Mouse (Mus musculus) ovary, postnatal 10 days (tissue): Measurements from ENCODE around the gene Dnajc17.

Source experiments
- DNase-seq: peaks from one replicate; pipeline ENCODE4 v3.0.0; 2022; ENCODE audit warnings: low spot score

Dnajc17 gene

DNA sequence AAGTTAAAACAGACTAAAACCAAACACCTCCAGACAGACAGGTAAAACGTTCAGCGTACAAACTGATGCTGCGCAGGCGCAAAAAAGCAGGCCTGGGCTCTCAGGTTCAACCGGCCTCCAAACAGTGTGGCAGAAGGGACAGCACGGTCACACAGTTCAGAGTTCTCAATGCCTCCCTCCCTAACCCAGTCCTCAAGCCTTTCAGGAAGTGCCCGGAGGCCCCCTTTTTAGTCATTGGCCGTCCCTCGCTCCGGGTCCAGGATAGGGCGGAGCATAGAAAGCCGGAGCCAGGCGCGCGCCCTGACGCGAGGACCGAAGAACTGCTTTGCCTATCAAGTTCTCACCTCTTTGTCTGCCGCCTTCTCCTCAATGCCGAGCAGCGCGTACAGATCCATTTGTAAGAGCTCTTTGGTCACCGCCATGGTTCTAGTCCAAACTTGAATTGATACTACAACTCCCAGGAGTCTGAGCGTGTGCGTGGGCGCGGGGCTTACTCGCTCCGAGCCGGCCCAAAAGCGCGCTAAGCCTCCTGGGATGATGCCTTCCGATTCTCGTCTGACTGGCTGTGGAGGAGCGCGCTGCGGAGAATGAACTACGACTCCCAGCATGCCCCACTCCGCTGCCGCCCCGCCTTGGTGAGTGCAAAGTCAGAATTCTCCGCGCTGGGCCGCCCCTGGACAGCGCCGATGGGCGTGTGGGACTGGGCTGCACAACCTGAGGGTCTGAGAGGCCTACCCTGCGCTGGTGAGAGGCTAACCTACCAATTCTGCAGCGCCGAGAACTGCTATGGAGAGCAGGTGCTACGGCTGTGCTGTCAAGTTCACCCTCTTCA is at the start of gene Dnajc17, which contains the start of gene Zfyve19:
Dnajc17 (minus strand) TSS at position 452 of the 832 bp plus-strand sequence.
Zfyve19 (plus strand) TSS at position 274 of the 832 bp plus-strand sequence.
- DNase-seq = peak; percentile 75

DNA sequence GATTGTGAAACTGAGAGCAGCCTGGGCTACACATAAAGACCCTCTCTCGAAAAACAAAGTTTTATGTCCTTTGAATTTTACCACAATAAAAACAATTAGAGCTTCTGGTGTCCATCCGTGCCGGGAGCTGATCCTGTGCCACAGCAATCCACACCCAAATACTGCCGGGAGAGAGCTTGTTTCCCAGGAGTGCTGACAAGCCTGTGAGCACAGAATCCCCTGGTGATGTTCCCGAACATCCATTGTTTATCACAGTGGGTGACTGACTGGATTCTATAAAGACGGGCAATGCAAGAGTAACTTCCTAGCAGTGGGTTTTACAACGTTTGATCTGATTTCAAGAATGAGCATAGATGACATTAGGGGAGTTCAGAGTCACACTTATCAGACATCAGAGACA is 46.4 kb upstream of the Dnajc17 start:
- no peak for DNase-seq

DNA sequence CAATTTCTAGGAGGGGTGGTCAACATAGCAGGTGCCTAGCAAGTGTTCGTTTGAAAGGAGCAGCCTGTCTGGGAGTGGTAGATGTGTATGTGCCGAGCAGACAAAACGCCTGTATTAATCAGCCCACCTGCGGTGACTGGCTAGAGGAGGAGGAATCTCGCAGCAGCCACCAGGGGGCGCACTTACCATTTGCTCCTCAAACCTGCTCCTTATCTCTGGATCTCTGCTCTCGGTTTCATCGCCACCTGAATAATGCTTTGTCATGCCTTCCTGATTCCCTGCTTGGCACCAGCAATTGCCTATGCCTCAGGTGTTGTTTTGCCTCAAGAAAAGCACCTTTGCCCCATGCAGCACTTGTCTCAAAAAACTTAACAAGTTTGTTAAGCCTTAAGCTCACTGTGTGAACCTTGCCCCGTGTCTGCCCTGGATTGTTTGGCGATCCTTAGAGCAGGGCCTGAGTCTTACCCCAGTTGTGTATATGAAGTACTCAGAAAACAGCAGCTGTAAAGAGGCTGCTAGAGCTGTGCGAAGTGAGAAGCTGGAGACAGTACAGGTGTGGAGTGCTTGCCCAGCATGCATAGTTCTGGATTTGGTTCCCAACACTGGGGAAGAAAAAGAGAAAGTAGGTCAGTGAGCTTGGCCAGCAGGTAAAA is 42.4 kb upstream of the Dnajc17 start:
- DNase-seq = peak; percentile 63

DNA sequence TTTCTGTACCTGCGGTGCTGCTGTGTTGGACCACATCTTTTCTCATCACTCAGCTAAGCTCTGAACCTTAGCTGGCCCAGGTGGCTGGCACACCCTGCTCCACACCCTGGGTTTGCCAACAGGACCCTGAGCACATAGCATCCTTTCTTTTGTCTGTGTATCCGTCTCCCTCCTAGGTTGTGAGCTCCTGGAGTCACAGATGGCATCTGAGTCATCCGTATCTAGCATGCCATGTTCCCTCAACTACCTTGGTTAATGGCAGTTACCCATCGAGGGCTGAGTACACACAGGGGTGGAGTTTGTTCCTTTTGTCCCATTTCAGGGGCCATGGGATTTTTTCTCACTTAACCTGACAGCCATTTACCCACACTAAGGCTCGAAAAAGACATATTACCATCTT is 41.8 kb upstream of the Dnajc17 start:
- DNase-seq = no peak

DNA sequence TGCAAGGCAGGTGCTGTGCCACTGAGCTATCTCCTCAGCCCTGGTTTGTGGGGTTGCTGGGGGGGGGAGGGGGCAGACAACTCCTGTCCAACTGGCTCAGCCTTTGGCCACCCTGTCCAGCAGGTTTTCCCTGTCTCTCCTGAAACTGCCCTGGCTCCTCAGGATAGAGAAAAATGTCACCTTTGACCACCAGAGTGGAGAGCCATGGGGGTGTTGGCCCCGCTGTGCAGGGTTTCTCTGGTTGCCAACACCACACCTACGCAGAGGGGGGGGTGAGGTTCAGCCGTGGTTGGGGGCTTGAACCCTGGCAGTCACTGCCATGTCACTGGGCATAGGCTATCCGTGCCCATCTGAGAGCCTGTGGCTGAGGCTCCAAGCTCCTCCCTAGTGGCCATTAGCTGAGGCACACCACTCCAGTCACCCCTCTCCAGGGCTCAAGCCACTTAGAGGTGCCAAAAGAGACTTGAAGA is 41.0 kb upstream of the Dnajc17 start:
- no peak for DNase-seq

DNA sequence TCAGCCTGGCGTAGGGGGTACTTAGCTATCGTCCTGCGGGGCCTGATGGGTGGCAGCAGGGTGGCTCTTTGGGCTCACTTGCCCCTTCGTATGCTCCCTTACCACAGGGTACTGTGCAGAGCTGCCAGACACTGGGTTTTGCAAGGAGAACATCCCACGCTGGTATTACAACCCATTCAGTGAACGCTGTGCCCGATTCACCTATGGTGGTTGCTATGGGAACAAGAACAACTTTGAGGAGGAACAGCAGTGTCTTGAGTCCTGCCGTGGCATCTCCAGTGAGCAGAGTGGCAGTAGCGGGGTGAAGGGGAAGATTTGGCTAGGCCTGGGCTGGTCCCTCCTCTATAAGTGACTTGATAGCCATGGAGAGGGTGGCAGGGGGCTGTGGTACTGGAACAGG is 39.3 kb upstream of the Dnajc17 start:
- no peak for DNase-seq

DNA sequence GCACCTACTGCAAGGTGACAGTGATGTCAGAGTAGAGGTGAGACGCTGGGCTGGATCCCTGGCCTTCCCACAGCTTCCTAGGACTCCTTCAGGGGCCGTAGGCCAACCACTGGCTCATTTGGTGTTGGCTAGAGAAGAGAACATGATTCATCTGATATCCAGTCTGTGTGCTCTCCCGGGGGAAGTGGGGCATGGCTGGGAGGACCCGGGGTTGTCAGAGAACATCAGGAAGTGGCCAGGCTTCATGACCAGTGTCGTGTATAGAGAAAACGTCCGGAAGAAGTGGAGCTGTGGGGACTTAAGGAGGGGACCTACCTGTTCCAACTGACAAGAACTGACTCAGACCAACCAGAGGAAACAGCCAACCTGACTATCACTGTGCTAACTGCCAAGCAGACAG is 36.7 kb upstream of the Dnajc17 start:
- DNase-seq = no peak

DNA sequence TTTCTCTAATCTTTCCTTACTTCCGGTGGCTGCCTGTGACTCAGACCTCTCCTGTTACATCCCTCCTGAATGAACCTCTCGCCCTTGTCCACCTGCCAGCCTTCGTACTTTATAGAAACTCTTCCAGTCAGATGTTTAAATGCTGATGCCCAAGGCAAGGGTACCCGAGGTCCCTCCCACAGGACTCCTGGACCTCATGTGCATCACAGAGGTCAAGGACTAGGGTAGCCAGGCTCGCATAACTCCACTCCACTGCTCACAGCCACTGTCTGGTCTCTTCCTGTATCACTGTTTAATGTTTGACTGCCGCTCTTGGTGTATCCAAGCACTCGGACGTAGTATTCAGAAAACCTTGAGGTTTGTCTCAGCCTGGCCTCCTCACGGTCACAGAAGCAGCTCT is 34.0 kb upstream of the Dnajc17 start:
- no peak for DNase-seq

DNA sequence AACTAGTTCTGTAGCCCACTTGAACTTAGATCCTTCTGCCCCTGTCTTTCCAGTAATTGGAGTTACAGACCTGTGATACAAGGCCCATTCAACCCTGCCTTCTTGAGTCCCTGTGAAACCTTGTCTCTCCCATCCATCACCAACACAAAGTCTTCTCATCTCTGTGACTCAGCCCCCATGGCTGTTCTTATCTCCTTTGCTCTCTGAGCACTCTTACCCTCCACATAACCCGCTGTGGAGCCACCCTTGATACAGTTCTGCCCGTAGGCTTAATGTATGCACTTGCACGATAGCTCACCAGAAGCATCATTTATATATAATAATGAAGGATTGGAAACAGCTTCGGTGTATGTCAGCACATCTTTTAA is 32.2 kb upstream of the Dnajc17 start:
- no peak for DNase-seq

DNA sequence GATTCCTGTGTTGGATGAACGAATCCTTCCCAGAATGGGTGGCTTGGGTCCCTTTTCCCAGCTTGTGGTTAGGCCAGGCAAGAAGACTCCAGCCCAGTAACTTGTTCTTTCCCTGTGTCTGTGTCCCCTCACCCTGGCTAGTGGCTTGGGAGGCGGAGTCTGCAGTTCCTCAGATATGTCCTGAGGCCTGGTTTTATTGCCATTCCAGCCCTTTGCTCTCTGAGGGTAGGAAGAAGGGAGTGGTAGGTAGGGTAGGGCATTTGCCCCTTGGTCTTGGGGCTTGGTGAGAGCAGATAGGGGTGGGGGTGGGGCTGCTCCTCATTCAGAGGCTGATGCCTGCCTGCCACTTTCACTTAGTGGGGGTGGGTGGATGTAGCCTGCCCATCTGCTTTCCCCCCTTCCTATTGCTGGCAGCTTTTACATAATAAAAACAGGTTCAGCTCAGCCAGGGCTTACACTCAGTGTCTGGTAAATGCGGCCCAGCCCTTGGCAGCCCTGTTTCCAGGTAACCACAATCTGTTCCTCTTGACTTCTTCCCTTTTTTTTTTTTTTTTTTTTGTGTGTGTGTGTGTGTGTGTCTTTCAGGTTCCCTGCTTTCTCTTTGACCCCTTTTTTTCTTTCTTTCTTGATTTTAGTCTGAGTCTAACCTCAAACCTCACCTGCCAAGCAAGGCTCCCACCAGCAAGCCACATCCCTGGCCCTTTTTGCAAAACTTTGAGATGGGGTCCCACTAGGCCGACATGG is 31.7 kb upstream of the Dnajc17 start:
- no peak for DNase-seq

DNA sequence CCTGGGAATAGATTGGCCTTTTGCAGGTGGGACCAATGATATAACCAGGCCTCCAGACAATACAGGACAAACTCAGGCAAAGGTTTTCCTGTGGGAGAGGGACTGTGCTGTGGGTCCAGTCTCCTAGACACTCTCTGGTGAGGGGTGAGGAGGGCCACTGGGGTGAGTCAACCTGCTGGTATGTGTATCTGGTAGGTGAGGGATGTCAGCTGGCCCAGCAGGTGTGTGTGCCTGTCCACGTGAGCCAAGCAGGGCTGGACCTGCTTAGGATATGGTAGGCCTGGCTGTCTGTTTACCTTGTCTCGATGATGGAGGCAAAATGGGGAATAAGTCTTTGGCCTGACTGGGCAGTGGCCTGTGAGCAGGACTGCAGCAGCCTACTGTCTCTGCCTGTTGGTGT is 30.1 kb upstream of the Dnajc17 start:
- no peak for DNase-seq

DNA sequence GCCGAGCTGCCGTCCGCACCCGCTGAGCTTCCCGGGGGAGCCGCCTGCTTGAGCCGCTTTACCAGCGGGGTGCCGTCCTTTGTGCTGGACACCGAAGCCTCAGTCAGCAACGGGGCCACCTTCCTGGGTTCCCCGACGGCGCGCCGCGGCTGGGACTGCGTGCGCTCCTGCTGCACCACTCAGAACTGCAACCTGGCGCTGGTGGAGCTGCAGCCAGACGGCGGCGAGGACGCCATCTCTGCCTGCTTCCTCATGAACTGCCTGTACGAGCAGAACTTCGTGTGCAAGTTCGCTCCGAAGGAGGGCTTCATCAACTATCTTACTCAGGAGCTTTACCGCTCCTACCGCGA is 29.3 kb upstream of the Dnajc17 start:
- DNase-seq = no peak

DNA sequence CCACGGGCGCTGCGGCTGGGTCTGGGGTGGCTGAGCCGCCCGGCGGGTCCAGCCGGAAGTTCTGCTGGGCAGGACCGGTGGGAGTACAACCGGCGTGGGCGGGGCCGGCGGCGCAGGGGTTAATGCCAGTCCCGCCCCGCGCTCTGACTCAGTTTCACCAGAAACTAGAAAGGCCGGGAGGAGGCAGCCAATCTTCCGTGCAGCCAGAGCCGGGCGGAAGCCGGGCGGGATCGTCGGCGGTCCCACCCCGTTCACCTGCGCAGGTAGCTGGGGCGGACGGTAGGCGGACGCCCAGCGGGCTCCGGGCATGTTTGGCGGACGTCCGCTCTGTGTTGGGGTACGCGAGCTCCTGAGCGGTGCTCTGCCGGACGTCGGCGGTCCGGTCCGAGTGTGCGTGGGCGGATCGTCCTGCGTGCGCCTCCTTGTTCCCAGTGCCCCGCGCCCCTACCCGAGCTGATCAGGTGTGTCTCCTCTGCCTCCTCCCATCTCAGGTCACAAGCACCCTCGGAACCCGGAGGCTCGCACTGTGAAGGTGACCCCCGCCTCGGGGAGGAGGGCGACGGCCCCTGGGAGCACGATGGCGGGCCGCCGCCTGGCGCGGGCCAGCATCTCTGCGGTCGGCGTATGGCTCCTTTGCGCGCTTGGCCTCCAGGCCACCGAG is 28.7 kb upstream of the Dnajc17 start, which contains the start of gene Spint1:
Spint1 (plus strand) TSS at position 153 of the 661 bp plus-strand sequence.
- no peak for DNase-seq

DNA sequence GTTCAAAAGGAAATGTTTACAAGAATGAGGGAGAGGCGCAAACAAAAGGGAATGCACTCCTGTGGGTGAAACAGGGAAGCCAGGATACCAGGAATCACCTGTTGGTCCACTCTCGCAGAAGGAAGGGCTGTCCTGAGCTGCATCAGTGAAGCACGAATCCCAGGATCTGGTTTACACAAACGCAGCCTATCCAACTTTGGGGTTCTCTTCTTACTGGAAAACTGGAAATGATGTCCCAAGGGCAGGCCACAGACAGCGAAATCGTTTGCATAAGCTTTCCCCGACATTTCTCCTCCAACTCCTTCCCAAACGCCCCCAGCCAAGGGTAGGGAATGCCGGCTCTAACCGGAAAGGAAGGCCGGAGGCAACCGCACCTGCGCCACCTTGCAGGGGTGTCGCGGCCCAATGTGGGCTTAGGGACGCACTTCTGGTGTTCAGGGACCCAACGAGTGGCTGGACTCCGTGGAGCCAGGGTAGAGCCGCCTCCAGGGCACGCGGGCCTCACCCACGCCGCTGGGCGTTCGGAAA is 28.2 kb upstream of the Dnajc17 start:
- no peak for DNase-seq

DNA sequence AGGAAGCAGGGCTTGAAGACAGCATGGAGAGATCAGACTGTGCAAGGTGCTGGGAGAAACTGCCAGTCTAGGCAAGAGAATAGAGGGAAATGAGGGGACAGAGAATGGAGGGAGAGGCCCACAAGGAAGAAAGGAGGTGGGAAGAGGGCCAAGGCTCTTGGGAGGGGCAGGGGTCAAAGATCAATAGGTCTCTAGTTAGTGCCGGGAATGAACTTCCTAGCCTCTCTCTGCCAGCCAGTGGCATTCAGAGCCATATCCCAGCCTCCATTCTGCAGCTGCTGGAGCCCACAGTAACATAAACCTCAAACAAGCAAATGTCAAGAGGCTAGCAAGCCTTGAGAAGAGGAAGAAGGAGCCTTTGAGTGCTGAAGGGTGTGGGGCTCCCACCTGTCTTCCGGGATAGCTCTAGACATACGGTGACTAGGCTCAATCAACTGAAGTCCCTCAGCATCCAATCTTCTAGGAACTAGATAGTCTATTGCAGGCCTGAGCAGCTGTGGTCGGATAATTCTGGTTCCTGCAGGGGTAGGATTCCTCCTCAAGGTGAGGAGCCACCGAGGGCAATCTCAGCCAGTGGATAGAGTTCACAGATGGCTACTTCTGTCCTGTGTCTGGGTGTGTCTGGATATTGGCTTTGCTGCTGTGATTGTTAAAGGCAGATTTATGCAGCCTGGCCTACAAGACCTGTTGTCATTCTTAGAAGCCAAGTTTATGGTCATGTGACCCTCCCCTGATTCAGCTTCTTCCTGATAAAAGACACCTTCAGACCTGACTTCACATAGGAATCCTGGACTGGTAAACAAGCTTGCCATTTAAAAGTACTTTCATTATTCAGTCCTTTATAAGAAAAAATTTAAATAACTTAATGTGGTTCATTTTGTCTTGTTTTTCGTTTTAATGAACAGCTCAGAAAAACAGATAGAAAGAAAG is 21.4 kb upstream of the Dnajc17 start, which contains the start of gene Ppp1r14d:
Ppp1r14d (minus strand) TSS at position 132 of the 930 bp plus-strand sequence.
- DNase-seq = no peak

DNA sequence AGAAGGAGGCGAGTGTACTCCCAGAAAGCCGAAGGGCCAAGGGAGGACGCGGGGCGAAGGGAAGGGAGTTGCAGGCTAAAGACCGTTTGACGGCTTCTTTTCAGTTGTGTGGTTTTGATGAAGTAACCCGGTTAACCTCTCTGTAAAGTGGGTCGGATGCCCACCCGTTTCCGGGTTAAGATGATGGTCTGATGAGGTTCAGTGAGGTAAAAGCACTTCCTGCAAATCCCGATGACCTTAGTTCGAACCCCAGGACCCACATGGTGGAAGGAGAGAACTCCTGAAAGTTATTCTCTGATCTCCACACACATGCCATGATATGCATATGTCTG is 547 bp upstream of the Dnajc17 start:
- no peak for DNase-seq

DNA sequence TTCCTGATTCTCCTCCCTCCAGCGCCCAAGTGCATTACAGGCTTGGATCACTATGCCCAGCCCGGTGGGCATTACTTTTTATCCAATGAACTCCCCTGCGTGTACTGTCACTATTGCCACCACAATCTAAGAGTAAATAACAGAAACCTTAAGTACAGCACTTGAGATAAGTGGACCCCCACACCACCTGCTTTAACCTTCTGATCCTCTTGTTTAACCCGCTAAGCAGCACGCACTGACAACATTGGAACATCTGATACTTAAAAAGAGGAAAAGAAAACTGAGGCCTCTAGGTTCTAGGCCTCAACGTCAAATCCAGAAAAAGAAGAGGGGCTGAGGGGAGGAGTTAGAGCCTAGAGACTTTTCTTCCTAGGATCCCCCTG is 643 bp downstream of the Dnajc17 start:
- DNase-seq = no peak

DNA sequence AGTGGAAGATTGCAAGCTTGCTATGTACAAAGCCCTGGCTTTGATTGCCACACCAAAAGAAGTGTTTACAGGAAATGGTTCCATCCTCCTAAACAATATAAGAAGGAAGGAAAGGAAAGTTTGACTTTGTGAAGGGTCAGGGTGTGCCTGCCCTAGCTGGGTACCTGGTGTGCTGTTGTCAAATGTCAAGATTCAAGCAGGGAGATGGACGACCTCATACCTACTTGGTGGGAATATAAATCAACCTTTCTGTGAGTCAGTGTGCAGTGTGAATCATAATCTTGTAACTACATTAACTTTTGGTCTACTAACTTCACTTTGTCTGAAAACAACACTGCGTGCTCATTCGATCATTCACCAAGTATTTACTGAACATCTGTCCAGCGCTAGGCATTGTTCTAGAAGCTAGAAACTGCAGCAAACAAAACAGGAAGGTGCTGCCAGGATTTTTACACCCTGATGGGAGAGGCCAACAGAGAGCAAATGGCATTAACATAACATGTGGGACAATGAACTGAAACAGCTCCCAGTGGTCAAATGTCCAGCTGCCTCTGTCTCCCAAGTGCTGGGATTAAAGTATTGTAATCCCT is 4.6 kb downstream of the Dnajc17 start:
- DNase-seq = no peak

DNA sequence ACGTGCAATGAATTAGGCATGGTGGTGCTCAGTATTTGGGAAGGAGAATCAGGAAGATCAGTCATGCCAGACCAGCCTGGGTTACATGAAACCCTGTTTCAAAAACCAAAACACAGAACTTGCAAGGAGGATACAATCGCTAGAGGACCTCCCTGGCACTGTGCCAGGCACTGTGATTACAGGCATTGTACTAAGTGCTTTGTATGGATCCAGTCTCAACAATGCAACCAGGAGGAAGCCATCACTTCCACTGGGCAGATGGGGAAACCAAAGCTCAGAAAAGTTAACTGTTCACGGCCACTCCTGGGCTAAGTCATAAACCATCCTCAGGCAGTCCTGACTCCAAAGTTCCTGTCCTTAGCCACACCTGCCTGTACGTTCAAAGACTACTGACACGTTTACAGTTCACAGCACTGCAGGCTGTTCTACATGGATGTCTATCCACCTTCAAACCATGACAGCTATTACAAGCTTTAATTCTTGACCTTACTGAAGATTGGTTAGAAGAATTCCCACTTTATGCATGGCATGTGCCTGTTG is 5.6 kb downstream of the Dnajc17 start:
- no peak for DNase-seq

DNA sequence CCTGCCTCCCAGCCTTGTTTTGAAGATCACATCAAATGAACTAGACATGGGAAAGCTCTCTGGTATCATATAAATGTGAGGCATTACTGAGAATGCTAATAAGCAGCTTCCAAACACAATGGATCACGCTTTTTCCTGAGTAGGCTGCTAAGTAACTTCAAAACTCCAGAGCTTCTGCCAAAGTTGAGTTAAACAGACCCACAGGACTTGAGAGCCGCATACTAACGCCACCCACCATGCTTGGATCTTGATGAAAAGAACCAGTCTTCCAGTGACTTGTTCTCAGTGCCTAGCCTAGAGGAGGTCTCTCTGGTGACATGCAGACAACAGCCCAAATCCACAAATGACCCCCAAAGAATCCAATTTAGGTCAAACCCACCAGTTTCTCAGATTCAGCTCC is 9.7 kb downstream of the Dnajc17 start:
- no peak for DNase-seq
